Mouse (Mus musculus) liver, embryonic 16.5 days (tissue): ENCODE data around the gene Smco4. TPM values are rescaled to one million over a fixed set of nuclear protein-coding genes. Genes with fewer than 3 reads are reported as not detected.
A peak's percentile ranks its signal among the peaks of the same experiment; 100 is the strongest.
"Not testable (repeated sequence)": the region's sequence is repeated elsewhere in the genome, so short reads cannot be mapped to it uniquely, and the experiment has no call there.

ENCODE experiments used
- ATAC-seq: fragments of 200-750 bp; cut with Nextera tagmentation; 2 replicates; pipeline ENCODE4 v1.8.0; 2017; ENCODE audit warnings: low read depth, mild to moderate bottlenecking, moderate number of reproducible peaks, moderate library complexity
- H3K27ac ChIP-seq: fragments of 300-500 bp; sonication (generic); 2 replicates; pipeline ENCODE4 v1.5.1; 2014; ENCODE audit warnings: mild to moderate bottlenecking, low read length
- H3K27me3 ChIP-seq: fragments of 300-500 bp; sonication (generic); 2 replicates; pipeline ENCODE4 v1.6.1; 2014; ENCODE audit warnings: low read depth, low read length, mixed read lengths; ENCODE audit not compliant: control insufficient read depth, insufficient read depth
- H3K36me3 ChIP-seq: fragments of 300-500 bp; sonication (generic); 2 replicates; pipeline ENCODE4 v1.6.1; 2014; ENCODE audit warnings: mild to moderate bottlenecking; ENCODE audit not compliant: control insufficient read depth, insufficient read depth
- H3K4me1 ChIP-seq: fragments of 300-500 bp; sonication (generic); 2 replicates; pipeline ENCODE4 v1.6.1; 2014; ENCODE audit warnings: low read depth, low read length, mixed read lengths; ENCODE audit not compliant: control insufficient read depth
- H3K4me2 ChIP-seq: fragments of 300-500 bp; sonication (generic); 2 replicates; pipeline ENCODE4 v1.6.1; 2014; ENCODE audit warnings: low read depth, low read length, mixed read lengths
- H3K4me3 ChIP-seq: fragments of 300-500 bp; sonication (generic); 2 replicates; pipeline ENCODE4 v1.5.1; 2014; ENCODE audit warnings: low read depth, mild to moderate bottlenecking, low read length
- H3K9ac ChIP-seq: fragments of 300-500 bp; sonication (generic); 2 replicates; pipeline ENCODE4 v1.6.1; 2014; ENCODE audit warnings: low read depth, low read length
- H3K9me3 ChIP-seq: fragments of 300-500 bp; sonication (generic); replicated peaks from 2 replicates; pipeline ENCODE4 v1.6.1; 2016; ENCODE audit warnings: low read length; ENCODE audit not compliant: control insufficient read depth
- WGBS: fragments of 180-500 bp; shearing (Covaris S2); extraction: QIAGEN DNeasy Blood & Tissue Kit; methylation state at CpG from one replicate; pipeline ENCODE4 v1.1.7; 2014; ENCODE audit not compliant: insufficient replicate concordance; 5-methylcytosine and 5-hydroxymethylcytosine counted together
- polyA plus RNA-seq: library from polyadenylated mRNA; unstranded; fragments of >200 nt; fragmentation: Nextera tagmentation; extraction: Ambion mirVana; gene quantifications from 2 replicates; pipeline ENCODE4 v1.2.1, GENCODE M21; 2015

The Smco4 gene
- polyA plus RNA-seq, 1 experiment from 2014 or later: 0.83 TPM

GRCm38 (mm10) chr9:15538979-15539533 lies 45.8 kb downstream of the Smco4 start:
- Histone ChIP-seq H3K4me3 (no peak overlapping the region), H3K4me2 (no peak overlapping the region), H3K27me3 (no peaks in the 10 kb centered on the region), H3K36me3 (no peaks in the 10 kb centered on the region), H3K9ac (no peak overlapping the region), H3K27ac (no peak overlapping the region), H3K9me3 (no peaks in the 10 kb centered on the region), H3K4me1 (peaks cover 7% of the 10 kb centered on the region; the same call in 1 of the 2 replicates)
- WGBS: 69% methylated on average over 8 of the region's 8 CpGs
- ATAC-seq: no peak

DNA sequence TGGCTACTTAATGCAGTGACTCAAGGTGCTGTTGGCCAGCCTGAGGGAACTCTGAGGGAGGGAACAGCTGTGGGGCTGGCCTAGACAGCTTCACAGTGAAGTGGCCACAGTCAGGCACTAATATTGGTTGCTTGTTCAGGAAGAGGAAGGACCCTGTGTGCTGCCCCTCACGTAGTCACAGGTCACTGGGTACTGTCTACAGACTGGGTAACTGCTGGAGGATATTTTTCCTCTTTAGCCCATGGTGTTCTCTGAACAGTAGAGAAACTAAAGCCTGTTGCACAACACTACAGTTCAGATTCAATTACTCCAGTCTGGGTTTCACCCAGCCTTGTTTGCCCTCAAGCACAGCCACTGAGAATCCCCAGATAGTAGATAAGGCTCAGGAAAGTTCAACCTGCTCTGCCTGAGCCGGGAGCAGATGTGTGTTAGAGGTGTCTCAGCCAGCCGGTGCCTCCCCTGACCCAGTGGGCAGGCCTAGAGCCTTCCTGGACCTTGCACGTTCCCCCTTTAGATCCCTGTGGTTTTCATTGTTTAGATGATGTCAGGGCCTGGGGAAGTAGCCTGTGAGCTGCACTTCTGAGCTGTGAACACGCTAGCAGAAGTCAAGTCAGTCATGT lies 48.6 kb downstream of the Smco4 start:
- ATAC-seq: peak; percentile 86
- H3K27me3 ChIP-seq: no peaks in the 10 kb centered on the region
- WGBS: 12% methylated on average over 5 of the region's 5 CpGs
- no peak overlapping the region for H3K9ac ChIP-seq
- no peaks in the 10 kb centered on the region for H3K9me3 ChIP-seq
- H3K27ac ChIP-seq: peak overlapping the region; percentile 83
- H3K4me1 ChIP-seq: peaks cover 5% of the 10 kb centered on the region; the same call in 1 of the 2 replicates
- no peaks in the 10 kb centered on the region for H3K36me3 ChIP-seq
- no peak overlapping the region for H3K4me2 ChIP-seq
- H3K4me3 ChIP-seq: no peak overlapping the region

DNA sequence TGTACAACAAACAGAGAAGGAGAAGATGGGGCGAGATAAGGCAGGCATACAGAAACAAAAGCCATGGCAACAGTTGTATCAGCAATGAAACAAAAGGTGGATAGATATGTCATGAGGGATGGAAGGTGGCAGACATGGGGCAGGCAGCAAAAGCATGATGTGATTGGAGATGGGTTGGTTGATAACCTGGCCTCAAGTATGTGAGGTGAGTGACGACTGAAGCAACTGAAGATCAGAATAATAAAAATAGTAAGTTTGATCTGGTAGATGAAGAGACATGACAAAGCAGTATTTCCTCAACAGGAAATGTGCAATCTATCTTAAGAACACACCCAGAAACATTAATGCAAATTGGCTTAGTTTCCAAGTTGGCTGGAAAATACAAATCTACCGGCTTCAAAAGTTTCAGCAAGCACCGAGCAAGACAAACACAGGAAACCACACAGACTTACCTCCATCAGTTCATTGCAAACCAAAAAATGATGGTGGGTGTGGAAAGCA lies 57.3 kb downstream of the Smco4 start:
- no peak for ATAC-seq
- Histone ChIP-seq H3K4me1 (no peaks in the 10 kb centered on the region; the same call in 1 of the 2 replicates), H3K9ac (no peak overlapping the region), H3K27me3 (no peaks in the 10 kb centered on the region), H3K4me3 (no peak overlapping the region), H3K9me3 (no peaks in the 10 kb centered on the region), H3K27ac (no peak overlapping the region), H3K4me2 (no peak overlapping the region), H3K36me3 (no peaks in the 10 kb centered on the region)
- 38% methylated on average over 4 of the region's 4 CpGs for WGBS

DNA sequence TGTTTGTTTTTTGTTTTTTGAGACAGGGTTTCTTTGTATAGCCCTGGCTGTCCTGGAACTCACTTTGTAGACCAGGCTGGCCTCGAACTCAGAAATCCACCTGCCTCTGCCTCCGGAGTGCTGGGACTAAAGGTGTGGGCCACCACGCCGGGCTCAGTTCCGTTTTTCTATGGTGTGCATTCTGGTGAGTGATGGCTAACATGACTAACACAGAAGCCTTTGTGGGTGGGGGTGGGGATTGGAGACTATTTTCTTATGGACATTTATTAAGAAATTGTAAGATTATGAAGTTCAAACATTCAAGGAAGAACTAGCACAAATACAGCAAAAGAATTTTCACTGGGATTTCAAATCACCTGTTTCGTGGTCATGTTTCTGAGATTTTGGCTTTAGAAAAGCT lies 57.8 kb downstream of the Smco4 start:
- not testable (repeated sequence) for H3K9ac ChIP-seq, H3K4me3 ChIP-seq, H3K27me3 ChIP-seq, H3K4me2 ChIP-seq, H3K4me1 ChIP-seq, H3K27ac ChIP-seq, H3K9me3 ChIP-seq, H3K36me3 ChIP-seq, ATAC-seq
- 53% methylated on average over 6 of the region's 6 CpGs for WGBS

GRCm38 (mm10) chr9:15551933-15552851 lies 59.0 kb downstream of the Smco4 start:
- Histone ChIP-seq H3K27me3 (no peaks in the 10 kb centered on the region), H3K27ac (no peak overlapping the region), H3K4me2 (no peak overlapping the region), H3K9me3 (no peaks in the 10 kb centered on the region), H3K9ac (no peak overlapping the region), H3K36me3 (no peaks in the 10 kb centered on the region), H3K4me1 (no peaks in the 10 kb centered on the region; the same call in 1 of the 2 replicates), H3K4me3 (no peak overlapping the region)
- peak; percentile 84 for ATAC-seq
- WGBS: 64% methylated on average over 15 of the region's 15 CpGs

- no peak overlapping the region for H3K4me2 ChIP-seq
- H3K9ac ChIP-seq: no peak overlapping the region
- no peaks in the 10 kb centered on the region for H3K36me3 ChIP-seq
- ATAC-seq: no peak
- 76% methylated on average over 8 of the region's 8 CpGs for WGBS
- H3K4me3 ChIP-seq: no peak overlapping the region
- no peaks in the 10 kb centered on the region; the same call in 1 of the 2 replicates for H3K4me1 ChIP-seq
- H3K27ac ChIP-seq: no peak overlapping the region
- no peaks in the 10 kb centered on the region for H3K27me3 ChIP-seq
- no peaks in the 10 kb centered on the region for H3K9me3 ChIP-seq
Measured at GRCm38 (mm10) chr9:15553322-15553721, 60.1 kb downstream of the Smco4 start.

GRCm38 (mm10) chr9:15560451-15560850 lies 67.2 kb downstream of the Smco4 start:
- ATAC-seq: no peak
- WGBS: 59% methylated on average over 3 of the region's 3 CpGs
- Histone ChIP-seq H3K4me3 (no peak overlapping the region), H3K9me3 (no peaks in the 10 kb centered on the region), H3K36me3 (no peaks in the 10 kb centered on the region), H3K27ac (no peak overlapping the region), H3K27me3 (no peaks in the 10 kb centered on the region), H3K4me2 (no peak overlapping the region), H3K9ac (no peak overlapping the region), H3K4me1 (peaks cover 4% of the 10 kb centered on the region; the same call in 1 of the 2 replicates)

DNA sequence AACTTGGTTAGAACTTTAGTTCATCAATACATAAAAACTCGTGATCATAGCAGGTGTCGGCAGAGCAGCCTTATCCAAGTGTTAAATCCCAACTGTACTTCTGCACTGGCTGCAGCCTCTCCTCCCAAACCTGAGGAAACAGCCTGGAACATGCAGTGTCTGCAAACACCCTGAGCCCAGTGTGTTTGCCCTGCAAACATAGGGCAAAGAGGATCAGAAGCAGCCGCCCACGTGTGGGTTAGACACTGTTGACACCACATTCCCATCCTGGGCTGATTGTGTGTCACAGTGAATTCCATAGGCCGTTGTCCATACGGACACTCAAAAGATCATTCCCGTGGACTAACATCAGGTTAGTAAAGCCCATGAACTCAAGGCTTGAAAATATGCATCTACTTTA lies 69.1 kb downstream of the Smco4 start:
- Histone ChIP-seq H3K36me3 (no peaks in the 10 kb centered on the region), H3K4me3 (no peak overlapping the region), H3K9ac (no peak overlapping the region), H3K4me2 (no peak overlapping the region), H3K27me3 (no peaks in the 10 kb centered on the region), H3K4me1 (peaks cover 4% of the 10 kb centered on the region; the same call in 1 of the 2 replicates), H3K27ac (peak overlapping the region; percentile 47), H3K9me3 (no peaks in the 10 kb centered on the region)
- WGBS: 56% methylated on average over 7 of the region's 7 CpGs
- peak; percentile 96 for ATAC-seq
